Mouse (Mus musculus): Measurements from ENCODE around the gene Sprr4. TPM values are rescaled to one million over a fixed set of nuclear protein-coding genes. Genes with fewer than 3 reads are reported as not detected.

Gene Sprr4
- polyA plus RNA-seq, 1 experiment from 2014 or later, result not detected

- H3K4me2 ChIP-seq (ENCODE audit: low read depth, low read length), result no peak overlapping the region
- no peaks in the 10 kb centered on the region for H3K36me3 ChIP-seq (ENCODE audit: control insufficient read depth, insufficient read depth, low read length)
- H3K4me1 ChIP-seq (ENCODE audit: control insufficient read depth, insufficient read depth, low read length), result no peaks in the 10 kb centered on the region
- no peak overlapping the region for H3K9ac ChIP-seq (replicated peaks; ENCODE audit: low read depth, low read length)
- H3K9me3 ChIP-seq (ENCODE audit: control insufficient read depth, low read length), result no peaks in the 10 kb centered on the region
- H3K27ac ChIP-seq (ENCODE audit: low read depth, low read length), result no peak overlapping the region
- H3K27me3 ChIP-seq (ENCODE audit: control insufficient read depth, insufficient read depth, low read length), result no peaks in the 10 kb centered on the region
- ATAC-seq (ENCODE audit: low read depth), result no peak
- 84% methylated on average over 2 of the region's 2 CpGs for WGBS
- no peak overlapping the region for H3K4me3 ChIP-seq (ENCODE audit: low read depth, low read length)
Observed at GRCm38 (mm10) chr3:92470111-92470510, 30.2 kb downstream of the Sprr4 start.

GRCm38 (mm10) chr3:92467424-92467823 lies 32.9 kb downstream of the Sprr4 start:
- no peaks in the 10 kb centered on the region for H3K9me3 ChIP-seq (ENCODE audit: control insufficient read depth, low read length)
- H3K9ac ChIP-seq (replicated peaks; ENCODE audit: low read depth, low read length), result no peak overlapping the region
- H3K27ac ChIP-seq (ENCODE audit: low read depth, low read length), result no peak overlapping the region
- no peaks in the 10 kb centered on the region for H3K27me3 ChIP-seq (ENCODE audit: control insufficient read depth, insufficient read depth, low read length)
- H3K4me1 ChIP-seq (ENCODE audit: control insufficient read depth, insufficient read depth, low read length), result no peaks in the 10 kb centered on the region
- H3K4me2 ChIP-seq (ENCODE audit: low read depth, low read length), result no peak overlapping the region
- no peaks in the 10 kb centered on the region for H3K36me3 ChIP-seq (ENCODE audit: control insufficient read depth, insufficient read depth, low read length)
- H3K4me3 ChIP-seq (ENCODE audit: low read depth, low read length), result no peak overlapping the region
- no peak for ATAC-seq (ENCODE audit: low read depth)

GRCm38 (mm10) chr3:92466576-92466975 lies 33.7 kb downstream of the Sprr4 start:
- Histone ChIP-seq H3K4me3 (ENCODE audit: low read depth, low read length) (no peak overlapping the region), H3K9me3 (ENCODE audit: control insufficient read depth, low read length) (no peaks in the 10 kb centered on the region), H3K36me3 (ENCODE audit: control insufficient read depth, insufficient read depth, low read length) (no peaks in the 10 kb centered on the region), H3K27me3 (ENCODE audit: control insufficient read depth, insufficient read depth, low read length) (no peaks in the 10 kb centered on the region), H3K9ac (replicated peaks; ENCODE audit: low read depth, low read length) (no peak overlapping the region), H3K27ac (ENCODE audit: low read depth, low read length) (no peak overlapping the region), H3K4me2 (ENCODE audit: low read depth, low read length) (no peak overlapping the region), H3K4me1 (ENCODE audit: control insufficient read depth, insufficient read depth, low read length) (no peaks in the 10 kb centered on the region)
- ATAC-seq (ENCODE audit: low read depth), result no peak
- WGBS, result 95% methylated on average over 1 of the region's 1 CpGs

- Histone ChIP-seq H3K9me3 (ENCODE audit: control insufficient read depth, low read length) (no peaks in the 10 kb centered on the region), H3K27me3 (ENCODE audit: control insufficient read depth, insufficient read depth, low read length) (no peaks in the 10 kb centered on the region), H3K4me2 (ENCODE audit: low read depth, low read length) (no peak within 1 kb of the TSS), H3K4me1 (ENCODE audit: control insufficient read depth, insufficient read depth, low read length) (no peaks in the 10 kb centered on the region), H3K27ac (ENCODE audit: low read depth, low read length) (no peak within 1 kb of the TSS), H3K4me3 (ENCODE audit: low read depth, low read length) (no peak within 1 kb of the TSS), H3K9ac (replicated peaks; ENCODE audit: low read depth, low read length) (no peak within 1 kb of the TSS), H3K36me3 (ENCODE audit: control insufficient read depth, insufficient read depth, low read length) (no peaks in the 10 kb centered on the region)
- ATAC-seq (ENCODE audit: low read depth), result no peak
- WGBS, result 72% methylated on average over 2 of the region's 2 CpGs
Observed at GRCm38 (mm10) chr3:92458620-92459019, 41.7 kb downstream of the Sprr4 start, which contains the start of gene Sprr3. Sprr3 (minus strand) TSS chr3:92458720.

GRCm38 (mm10) chr3:92455151-92455550 lies 45.1 kb downstream of the Sprr4 start:
- no peaks in the 10 kb centered on the region for H3K36me3 ChIP-seq (ENCODE audit: control insufficient read depth, insufficient read depth, low read length)
- no peak overlapping the region for H3K4me2 ChIP-seq (ENCODE audit: low read depth, low read length)
- ATAC-seq (ENCODE audit: low read depth), result no peak
- H3K9ac ChIP-seq (replicated peaks; ENCODE audit: low read depth, low read length), result no peak overlapping the region
- H3K27ac ChIP-seq (ENCODE audit: low read depth, low read length), result no peak overlapping the region
- 89% methylated on average over 5 of the region's 5 CpGs for WGBS
- H3K27me3 ChIP-seq (ENCODE audit: control insufficient read depth, insufficient read depth, low read length), result no peaks in the 10 kb centered on the region
- H3K4me3 ChIP-seq (ENCODE audit: low read depth, low read length), result no peak overlapping the region
- no peaks in the 10 kb centered on the region for H3K4me1 ChIP-seq (ENCODE audit: control insufficient read depth, insufficient read depth, low read length)
- H3K9me3 ChIP-seq (ENCODE audit: control insufficient read depth, low read length), result no peaks in the 10 kb centered on the region

Other genes with a start within 250 kb of the Sprr4 start
- gene Sprr2a3, start 215.1 kb downstream of the Sprr4 start, polyA plus RNA-seq (2014; fragmentation: Nextera tagmentation; extraction: Ambion mirVana), result not detected in 2 replicates
- not detected in 2 replicates for gene Sprr2b, start 183.9 kb downstream of the Sprr4 start, polyA plus RNA-seq (2014; fragmentation: Nextera tagmentation; extraction: Ambion mirVana)
- gene Sprr2d, start 161.4 kb downstream of the Sprr4 start, polyA plus RNA-seq (2014; fragmentation: Nextera tagmentation; extraction: Ambion mirVana), result not detected in 2 replicates
- not detected in 2 replicates for gene Sprr2e, start 148.3 kb downstream of the Sprr4 start, polyA plus RNA-seq (2014; fragmentation: Nextera tagmentation; extraction: Ambion mirVana)
- gene Sprr2f, start 135.3 kb downstream of the Sprr4 start, polyA plus RNA-seq (2014; fragmentation: Nextera tagmentation; extraction: Ambion mirVana), result not detected in 2 replicates
- not detected in 2 replicates for gene Sprr2h, start 114.8 kb downstream of the Sprr4 start, polyA plus RNA-seq (2014; fragmentation: Nextera tagmentation; extraction: Ambion mirVana)
- not detected in 2 replicates for gene Sprr2i, start 92.5 kb downstream of the Sprr4 start, polyA plus RNA-seq (2014; fragmentation: Nextera tagmentation; extraction: Ambion mirVana)
- not detected in 2 replicates for gene Sprr2j-ps, start 82.4 kb downstream of the Sprr4 start, polyA plus RNA-seq (2014; fragmentation: Nextera tagmentation; extraction: Ambion mirVana)
- 5.1 and 7.9 TPM in 2 replicates for gene Gm9774, start 71.1 kb downstream of the Sprr4 start, polyA plus RNA-seq (2014; fragmentation: Nextera tagmentation; extraction: Ambion mirVana)
- gene Sprr2k, start 67.9 kb downstream of the Sprr4 start, polyA plus RNA-seq (2014; fragmentation: Nextera tagmentation; extraction: Ambion mirVana), result not detected in 2 replicates
- gene Sprr1b, start 61.7 kb downstream of the Sprr4 start, polyA plus RNA-seq (2014; fragmentation: Nextera tagmentation; extraction: Ambion mirVana), result not detected in 2 replicates
- gene Sprr3, start 41.8 kb downstream of the Sprr4 start, polyA plus RNA-seq (2014; fragmentation: Nextera tagmentation; extraction: Ambion mirVana), result not detected in 2 replicates
- not detected in 2 replicates for gene Sprr1a, start 14.6 kb downstream of the Sprr4 start, polyA plus RNA-seq (2014; fragmentation: Nextera tagmentation; extraction: Ambion mirVana)
- not detected in 2 replicates for gene 2310046K23Rik, start 34.0 kb upstream of the Sprr4 start, polyA plus RNA-seq (2014; fragmentation: Nextera tagmentation; extraction: Ambion mirVana)
- gene Ivl, start 73.2 kb upstream of the Sprr4 start, polyA plus RNA-seq (2014; fragmentation: Nextera tagmentation; extraction: Ambion mirVana), result not detected in 2 replicates
- not detected in 2 replicates for gene Smcp, start 88.5 kb upstream of the Sprr4 start, polyA plus RNA-seq (2014; fragmentation: Nextera tagmentation; extraction: Ambion mirVana)
- not detected in 2 replicates for gene 2210017I01Rik, start 107.0 kb upstream of the Sprr4 start, polyA plus RNA-seq (2014; fragmentation: Nextera tagmentation; extraction: Ambion mirVana)
- gene Lce6a, start 121.2 kb upstream of the Sprr4 start, polyA plus RNA-seq (2014; fragmentation: Nextera tagmentation; extraction: Ambion mirVana), result not detected in 2 replicates
- not detected in 2 replicates for gene Lce1a1, start 147.8 kb upstream of the Sprr4 start, polyA plus RNA-seq (2014; fragmentation: Nextera tagmentation; extraction: Ambion mirVana)
- not detected in 2 replicates for gene Lce1b, start 156.4 kb upstream of the Sprr4 start, polyA plus RNA-seq (2014; fragmentation: Nextera tagmentation; extraction: Ambion mirVana)
- not detected in 2 replicates for gene Lce1a2, start 169.8 kb upstream of the Sprr4 start, polyA plus RNA-seq (2014; fragmentation: Nextera tagmentation; extraction: Ambion mirVana)
- gene Lce1c, start 178.8 kb upstream of the Sprr4 start, polyA plus RNA-seq (2014; fragmentation: Nextera tagmentation; extraction: Ambion mirVana), result not detected in 2 replicates
- gene Lce1d, start 186.7 kb upstream of the Sprr4 start, polyA plus RNA-seq (2014; fragmentation: Nextera tagmentation; extraction: Ambion mirVana), result not detected in 2 replicates
- gene Lce1e, start 208.6 kb upstream of the Sprr4 start, polyA plus RNA-seq (2014; fragmentation: Nextera tagmentation; extraction: Ambion mirVana), result not detected in 2 replicates
- not detected in 2 replicates for gene Lce1f, start 219.9 kb upstream of the Sprr4 start, polyA plus RNA-seq (2014; fragmentation: Nextera tagmentation; extraction: Ambion mirVana)
- gene Gm38119, start 238.6 kb upstream of the Sprr4 start, polyA plus RNA-seq (2014; fragmentation: Nextera tagmentation; extraction: Ambion mirVana), result not detected in 2 replicates

Data from neural tube, embryonic 14.5 days (tissue).